Mouse (Mus musculus) right cerebral cortex, postnatal 36 days (tissue): ENCODE data around the gene Gm9195.

Source experiments
- DNase-seq, 2 experiments: peaks; one replicate each; pipeline ENCODE4 v3.0.0; 2022; ENCODE audit warnings: low spot score in 2 of 2, mixed read lengths in 1 of 2

Gene Gm9195

GRCm38 (mm10) chr14:72442936-72443335 lies 48.7 kb downstream of the Gm9195 start:
- DNase-seq, result no peak

GRCm38 (mm10) chr14:72440929-72441328 lies 50.7 kb downstream of the Gm9195 start:
- DNase-seq, result no peak

DNA sequence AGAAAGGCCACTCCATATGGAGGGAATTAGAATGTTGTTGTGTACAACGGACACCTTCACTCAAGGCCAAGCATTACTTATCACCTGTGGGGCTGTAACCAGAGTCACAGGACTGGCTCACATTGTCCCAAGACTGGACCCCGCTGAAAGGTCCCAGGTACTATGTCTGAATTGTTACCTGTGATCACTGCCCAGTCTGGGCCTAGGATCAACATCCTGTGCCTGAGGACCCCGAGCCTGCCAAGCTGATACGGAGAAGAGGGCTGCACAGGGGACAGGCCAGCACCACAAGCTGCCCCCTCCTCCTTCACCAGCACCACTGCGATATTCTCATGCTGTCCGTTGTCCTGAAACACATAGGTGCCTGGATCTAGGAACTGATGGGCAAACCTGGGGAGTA lies 51.2 kb downstream of the Gm9195 start:
- DNase-seq, result no peak

DNA sequence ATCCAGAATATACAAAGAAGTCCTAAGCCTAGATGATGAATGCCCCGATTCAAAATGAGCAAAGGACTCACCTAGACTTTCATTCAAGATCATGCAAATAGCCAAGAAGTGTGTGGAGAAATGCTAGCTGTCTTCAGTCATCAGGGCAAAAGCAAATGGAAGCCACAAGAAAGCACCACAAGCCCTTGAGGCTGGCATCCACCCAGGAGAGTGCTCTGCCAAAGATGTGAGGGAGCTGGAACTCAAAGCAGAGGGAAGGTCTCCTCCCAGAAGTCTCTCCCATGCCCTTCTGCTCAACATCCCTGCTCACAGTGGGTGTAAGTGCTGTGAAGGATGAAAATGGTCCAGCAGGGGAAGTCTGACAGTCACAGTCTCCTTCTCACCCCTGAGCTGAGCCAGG lies 52.7 kb downstream of the Gm9195 start:
- DNase-seq, result no peak

DNA sequence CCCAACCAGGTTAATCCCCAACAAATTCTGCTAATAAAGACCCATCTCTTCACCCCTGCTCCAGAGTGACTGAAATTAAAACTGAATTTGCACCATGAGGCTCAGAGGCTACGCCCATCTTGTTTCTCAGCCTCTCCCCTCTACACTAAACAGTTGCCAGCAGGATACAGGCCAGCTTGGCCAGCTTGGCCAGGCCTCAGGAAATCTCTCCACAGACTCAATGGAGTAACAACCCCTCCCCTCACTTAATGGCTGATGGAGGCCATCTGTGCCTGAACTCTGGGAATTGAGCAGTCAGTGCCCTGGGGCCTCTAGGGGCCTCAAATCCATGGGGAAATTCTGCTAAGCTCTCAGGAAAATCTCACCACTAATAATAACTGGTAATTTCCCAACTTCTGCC lies 101.9 kb downstream of the Gm9195 start:
- DNase-seq, result no peak

DNA sequence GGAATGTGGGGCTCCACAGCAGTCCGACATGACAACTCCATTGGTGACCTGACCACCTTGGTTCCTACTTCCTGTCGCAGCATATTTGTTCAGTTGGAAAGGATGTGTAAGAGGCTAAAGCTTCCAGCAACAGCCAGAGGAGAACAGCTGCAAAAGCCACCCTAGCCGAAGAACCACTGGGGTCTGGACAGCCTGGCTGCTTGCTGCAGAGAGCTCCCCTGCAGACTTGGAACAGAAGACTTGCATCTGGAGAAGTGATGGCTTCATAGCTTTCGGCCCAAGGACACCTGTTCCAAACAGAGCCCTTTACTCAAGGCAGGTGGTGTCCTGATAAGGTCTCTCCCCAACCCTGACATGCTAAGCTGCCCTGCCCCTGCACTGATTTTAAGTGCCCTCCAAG lies 102.3 kb downstream of the Gm9195 start:
- DNase-seq, result no peak

- no peak for DNase-seq
Measured at GRCm38 (mm10) chr14:72377224-72377623, 114.4 kb downstream of the Gm9195 start.
